Mouse (Mus musculus): ENCODE results near the gene Arhgap25. TPM values are rescaled to one million over a fixed set of nuclear protein-coding genes. Genes with fewer than 3 reads are reported as not detected.
A peak's percentile ranks its signal among the peaks of the same experiment; 100 is the strongest.
"Not testable (repeated sequence)": the region's sequence is repeated elsewhere in the genome, so short reads cannot be mapped to it uniquely, and the experiment has no call there.

Gene Arhgap25
- total RNA-seq, 2 experiments from 2014 or later = 0.57 to 0.87 TPM

GRCm38 (mm10) chr6:87504875-87505274, 28.2 kb downstream of the Arhgap25 start:
- DNase-seq (ENCODE audit: low spot score) = no peak

- no peak for DNase-seq (ENCODE audit: low spot score)
Measured at GRCm38 (mm10) chr6:87503976-87504375, 29.1 kb downstream of the Arhgap25 start.

DNA sequence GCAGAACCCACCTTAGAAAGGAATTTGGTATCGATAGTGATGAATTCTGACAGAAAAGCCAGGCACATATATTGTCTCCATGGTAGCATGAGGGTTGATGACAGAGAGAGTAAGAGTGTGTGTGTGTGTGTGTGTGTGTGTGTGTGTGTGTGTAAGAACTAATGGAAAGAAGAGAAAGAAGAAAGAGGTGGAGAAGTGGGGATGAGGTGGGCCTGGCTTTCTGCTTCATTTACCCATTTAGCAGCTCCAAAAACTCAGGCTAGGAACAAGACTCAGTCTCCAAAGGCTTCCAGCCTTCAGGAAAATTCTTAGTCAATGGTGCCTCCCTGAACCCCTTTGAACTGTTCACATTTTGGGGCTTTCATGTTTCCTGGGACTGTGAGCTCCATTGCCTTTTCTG, 29.5 kb downstream of the Arhgap25 start:
- DNase-seq (ENCODE audit: low spot score) = no peak

DNA sequence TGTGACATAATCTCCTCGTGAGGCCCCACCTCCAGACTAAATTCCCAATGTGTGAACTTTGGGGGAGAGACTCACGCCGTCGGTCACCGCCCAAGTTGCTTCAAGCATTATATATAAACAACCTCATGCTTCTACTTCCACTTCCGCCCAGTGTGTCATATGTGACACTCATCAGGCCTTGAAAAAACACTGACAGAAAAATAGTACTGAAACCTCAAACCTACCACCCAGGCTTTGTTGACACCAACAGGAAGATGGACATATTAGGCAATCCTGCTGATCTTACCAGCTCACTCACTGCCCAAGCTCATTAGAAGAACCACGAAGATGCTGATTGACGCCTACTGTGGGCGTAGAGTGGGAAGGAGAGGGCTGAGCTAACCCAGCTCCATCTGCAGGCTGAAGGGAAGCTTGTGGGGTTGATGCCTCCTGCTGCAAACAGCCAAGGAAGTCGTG, 30.2 kb downstream of the Arhgap25 start:
- DNase-seq (ENCODE audit: low spot score) = no peak

DNA sequence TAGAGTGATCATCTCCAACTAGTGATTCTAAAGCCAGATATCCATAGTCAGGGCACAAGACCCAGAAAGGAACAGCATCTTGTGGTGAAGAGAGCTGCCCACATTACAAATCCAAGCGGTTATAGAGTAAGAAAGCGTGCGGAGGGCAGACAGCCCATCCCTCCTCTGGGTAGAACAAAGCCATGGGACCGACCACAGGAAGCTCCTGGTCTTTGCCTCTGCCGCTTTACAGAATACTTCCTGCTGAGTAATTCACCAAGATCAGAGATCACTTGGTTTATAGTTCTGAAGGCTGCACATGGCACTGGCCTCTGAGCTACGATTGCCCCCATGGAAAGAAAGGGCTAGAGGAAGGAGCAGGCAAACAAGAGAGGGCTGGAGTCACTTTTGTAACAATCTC, 30.6 kb downstream of the Arhgap25 start:
- DNase-seq (ENCODE audit: low spot score) = no peak

DNA sequence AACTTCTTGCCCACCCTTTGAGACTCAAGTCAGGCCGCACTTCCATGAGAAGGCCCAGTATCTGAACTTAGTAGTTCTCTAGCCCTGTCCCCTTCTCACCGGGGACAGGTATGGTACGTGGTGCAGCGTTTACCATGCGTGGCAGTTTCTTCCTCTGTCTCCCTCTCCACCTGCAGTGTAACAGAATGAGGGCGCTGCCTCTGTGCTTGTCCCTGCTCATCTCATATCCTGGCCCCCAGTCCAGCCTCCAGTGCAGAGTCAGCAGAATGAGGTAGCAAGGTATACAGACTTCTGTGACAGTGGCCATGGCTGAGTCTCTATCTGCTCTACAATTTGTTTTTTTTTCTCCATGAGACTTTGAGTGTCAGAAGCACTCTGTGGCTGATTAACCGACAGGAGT, 32.4 kb downstream of the Arhgap25 start:
- DNase-seq (ENCODE audit: low spot score) = no peak

- no peak for DNase-seq (ENCODE audit: low spot score)
Measured at GRCm38 (mm10) chr6:87499791-87500190, 33.3 kb downstream of the Arhgap25 start.

DNA sequence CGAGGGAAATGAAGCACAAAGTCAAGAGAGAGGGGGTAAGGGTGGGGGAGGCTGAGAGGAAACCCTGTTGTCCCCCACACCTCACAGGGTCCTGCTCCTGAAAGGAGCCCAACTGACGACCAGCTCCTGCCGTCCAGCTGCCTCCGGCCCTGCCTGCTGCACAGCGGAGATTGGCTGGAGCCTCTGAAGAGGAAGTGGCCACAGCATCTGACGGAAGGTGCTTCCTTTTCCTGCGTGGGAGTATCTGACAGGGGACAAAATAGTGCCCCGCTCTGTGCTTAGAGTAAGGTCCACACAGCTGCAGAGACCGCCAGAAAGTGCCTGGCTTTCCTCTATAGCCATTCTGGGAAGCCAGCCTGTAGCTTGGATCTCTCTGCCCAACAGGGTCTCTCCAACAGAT, 36.9 kb downstream of the Arhgap25 start:
- DNase-seq (ENCODE audit: low spot score) = no peak

GRCm38 (mm10) chr6:87494339-87494738, 38.7 kb downstream of the Arhgap25 start:
- no peak for DNase-seq (ENCODE audit: low spot score)

DNA sequence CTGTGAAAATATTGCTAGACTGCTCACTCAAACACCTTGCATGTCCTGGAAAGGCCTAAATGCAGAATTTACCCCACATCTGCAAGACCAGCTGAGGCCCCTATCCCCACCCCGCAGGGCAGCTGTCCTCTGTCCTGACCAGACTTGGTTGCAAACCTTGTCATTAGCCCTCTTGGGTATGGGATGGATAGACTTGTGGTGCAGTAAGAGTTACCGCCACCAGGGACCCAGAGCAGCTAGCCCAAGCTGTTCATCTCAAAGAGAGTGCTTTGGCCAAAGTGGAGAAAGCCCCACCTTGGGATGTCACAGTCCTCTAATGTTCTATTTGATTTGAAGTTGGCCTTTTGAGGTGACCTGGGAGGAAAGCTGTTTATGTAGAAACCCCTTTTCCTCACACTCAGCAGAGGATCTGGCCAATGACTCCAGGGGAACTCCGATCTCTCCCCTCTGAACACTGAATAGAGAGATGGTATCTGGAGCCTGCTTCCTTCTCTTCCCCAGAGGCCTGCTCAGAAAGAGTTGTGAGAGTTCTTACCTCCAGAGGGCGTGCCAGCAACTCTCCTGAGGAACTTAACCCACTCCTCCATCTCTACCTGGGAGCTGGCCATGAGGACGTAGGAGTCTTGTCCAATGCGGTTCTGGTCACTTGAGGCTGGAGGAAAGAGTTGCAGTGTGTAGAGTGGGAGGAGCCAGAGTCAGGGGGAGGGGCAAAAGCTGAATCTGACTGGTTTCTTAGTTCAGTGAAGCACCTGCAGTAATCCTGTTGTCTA, 45.2 kb downstream of the Arhgap25 start:
- DNase-seq (ENCODE audit: low spot score) = no peak

DNA sequence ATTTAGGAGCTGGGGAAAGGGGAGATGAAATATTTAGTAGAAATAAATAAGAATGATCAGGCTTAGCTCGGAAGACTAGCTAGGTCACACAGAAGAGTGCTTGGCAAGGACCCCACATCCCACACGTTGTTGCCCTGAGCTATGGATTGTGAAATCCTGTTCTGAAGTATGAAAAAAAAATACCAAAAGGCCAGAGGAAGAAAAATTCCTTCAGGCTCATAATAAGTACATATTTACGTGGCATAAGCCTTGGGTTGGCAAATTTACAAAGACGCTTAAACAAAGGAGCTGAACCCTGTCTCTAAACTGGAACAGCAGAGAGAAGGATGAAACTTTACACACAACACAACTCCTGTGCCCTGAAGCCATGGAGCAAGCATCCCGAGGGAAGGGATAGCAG, 48.3 kb downstream of the Arhgap25 start:
- peak; percentile 19 for DNase-seq (ENCODE audit: low spot score)

GRCm38 (mm10) chr6:87483900-87484289, 49.2 kb downstream of the Arhgap25 start:
- DNase-seq (ENCODE audit: low spot score) = no peak

DNA sequence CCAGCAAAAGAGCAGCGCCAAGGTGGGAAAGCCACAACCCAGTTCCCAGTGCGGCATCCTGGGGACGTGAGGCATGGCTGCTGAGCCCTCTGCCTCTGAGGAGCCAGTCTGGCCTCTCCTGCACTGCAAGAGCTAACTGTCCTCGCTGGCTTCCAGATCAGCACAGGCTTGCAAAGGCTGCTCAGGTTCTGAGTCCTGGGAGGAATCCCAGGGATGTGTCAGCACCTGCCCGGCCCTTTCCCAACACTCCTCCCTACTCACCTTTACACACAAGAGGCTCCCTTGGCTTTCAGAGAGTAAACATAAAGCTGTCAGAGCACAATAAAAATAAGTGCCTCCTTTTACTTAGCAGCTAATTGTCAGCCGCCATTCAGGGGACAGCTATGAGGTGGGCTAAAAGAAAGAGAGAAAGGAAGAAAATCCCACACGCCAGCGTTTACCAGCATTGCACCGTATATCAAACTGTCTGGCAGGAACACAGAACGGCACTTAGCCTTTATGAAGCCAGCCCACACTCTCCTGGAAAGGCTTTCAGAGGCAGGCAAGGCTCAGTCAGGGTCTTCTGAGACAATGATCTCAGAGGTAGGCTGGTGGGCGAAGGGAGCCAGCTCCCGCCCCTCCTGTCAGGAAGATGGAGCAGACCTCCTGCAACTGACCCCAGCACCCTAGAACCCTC, 49.7 kb downstream of the Arhgap25 start:
- DNase-seq (ENCODE audit: low spot score) = no peak

DNA sequence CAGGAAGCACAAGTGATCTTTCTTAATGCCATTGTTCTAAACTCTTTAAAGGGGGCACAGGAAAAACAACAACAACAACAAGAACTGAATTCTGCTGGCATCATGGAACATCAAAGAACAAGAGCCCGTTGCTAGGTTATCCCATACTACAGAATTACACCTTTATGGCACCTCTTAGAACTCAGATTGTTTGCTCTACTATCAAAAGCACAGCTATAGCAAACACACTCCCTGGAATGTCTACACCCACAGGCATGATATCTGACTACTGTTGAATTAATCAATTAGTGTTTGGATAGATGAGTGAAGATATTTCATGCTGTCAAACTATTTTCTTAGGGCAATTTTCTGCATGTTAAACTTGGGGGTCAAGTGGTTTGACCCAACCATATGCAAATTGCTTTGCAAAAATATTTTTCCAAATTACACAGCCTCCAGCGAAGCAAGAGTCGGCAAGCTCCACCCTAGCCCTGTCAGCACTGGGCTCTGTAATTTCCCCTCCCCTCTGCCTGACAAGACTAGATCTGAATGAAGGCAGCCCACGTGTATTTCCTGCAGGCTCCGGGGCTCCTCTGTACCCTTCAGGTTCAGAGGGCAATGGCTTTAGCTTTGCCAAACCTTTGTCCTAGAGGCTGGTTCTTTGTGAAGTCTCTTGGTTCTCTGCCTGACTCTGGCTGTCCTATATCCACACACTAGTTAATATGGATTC, 53.6 kb downstream of the Arhgap25 start:
- no peak for DNase-seq (ENCODE audit: low spot score)

DNA sequence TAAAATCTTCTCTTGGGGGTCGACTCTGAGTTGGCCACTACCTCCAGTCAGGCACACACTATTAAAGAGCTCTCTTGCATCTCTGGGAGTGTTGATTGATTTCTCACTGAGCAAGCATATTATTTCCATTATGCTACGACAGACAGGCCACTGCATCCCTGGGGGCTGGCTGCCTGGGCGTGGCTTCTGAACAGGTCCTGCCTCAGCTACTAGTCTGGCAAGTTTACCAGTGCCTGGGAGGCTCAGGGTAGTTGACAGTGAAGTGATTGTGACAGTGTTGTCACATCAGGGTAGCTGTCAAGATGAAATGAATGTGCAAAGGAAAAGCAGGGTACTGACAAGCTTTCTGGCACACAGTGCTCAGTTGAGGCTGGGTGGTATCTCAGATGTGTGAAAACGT, 54.2 kb downstream of the Arhgap25 start:
- DNase-seq (ENCODE audit: low spot score) = no peak

GRCm38 (mm10) chr6:87475223-87475622, 57.8 kb downstream of the Arhgap25 start:
- no peak for DNase-seq (ENCODE audit: low spot score)

DNA sequence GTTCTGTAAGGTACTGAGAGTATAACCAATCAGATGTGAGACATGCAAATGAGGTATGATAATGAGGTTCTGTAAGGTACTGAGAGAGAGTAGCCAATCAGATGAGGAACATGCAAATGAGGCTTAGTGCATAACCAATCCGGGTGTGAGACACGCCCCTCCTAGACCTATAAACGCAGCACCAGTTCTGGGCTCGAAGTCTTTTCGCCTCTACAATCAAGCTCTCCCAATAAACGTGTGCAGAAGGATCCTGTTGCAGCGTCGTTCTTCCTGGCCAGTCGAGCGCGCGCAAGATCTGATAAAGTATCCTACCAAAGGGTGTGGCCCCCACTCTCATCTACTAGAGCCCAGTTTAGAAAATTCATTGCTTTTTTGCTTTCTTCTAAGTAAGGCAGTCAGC, 63.0 kb downstream of the Arhgap25 start:
- DNase-seq (ENCODE audit: low spot score) = not testable (repeated sequence)

DNA sequence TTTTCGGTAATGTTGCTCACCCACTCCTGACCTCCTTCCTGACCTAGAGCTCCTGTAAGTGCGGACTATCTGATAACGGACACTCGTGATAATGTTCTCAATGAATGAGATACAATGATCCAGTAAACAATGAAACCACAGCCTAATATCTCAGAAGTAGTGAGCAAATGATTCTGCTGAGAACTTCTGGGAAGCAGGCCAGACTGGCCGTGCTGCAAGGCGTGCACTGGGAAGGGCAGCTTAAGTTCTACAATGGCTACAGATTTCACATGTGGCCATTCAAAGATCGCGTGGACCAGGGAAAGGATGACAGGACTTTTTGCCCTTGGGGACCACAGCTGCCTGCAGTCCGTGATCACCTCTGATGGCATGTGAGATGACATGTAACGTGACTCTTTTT, 64.7 kb downstream of the Arhgap25 start:
- no peak for DNase-seq (ENCODE audit: low spot score)

- DNase-seq (ENCODE audit: low spot score) = no peak
Measured at GRCm38 (mm10) chr6:87467373-87467772, 65.7 kb downstream of the Arhgap25 start.

- DNase-seq (ENCODE audit: low spot score) = peak; percentile 68
Measured at GRCm38 (mm10) chr6:87466221-87466620, 66.8 kb downstream of the Arhgap25 start.

GRCm38 (mm10) chr6:87455507-87455906, 77.6 kb downstream of the Arhgap25 start:
- DNase-seq (ENCODE audit: low spot score) = no peak

DNA sequence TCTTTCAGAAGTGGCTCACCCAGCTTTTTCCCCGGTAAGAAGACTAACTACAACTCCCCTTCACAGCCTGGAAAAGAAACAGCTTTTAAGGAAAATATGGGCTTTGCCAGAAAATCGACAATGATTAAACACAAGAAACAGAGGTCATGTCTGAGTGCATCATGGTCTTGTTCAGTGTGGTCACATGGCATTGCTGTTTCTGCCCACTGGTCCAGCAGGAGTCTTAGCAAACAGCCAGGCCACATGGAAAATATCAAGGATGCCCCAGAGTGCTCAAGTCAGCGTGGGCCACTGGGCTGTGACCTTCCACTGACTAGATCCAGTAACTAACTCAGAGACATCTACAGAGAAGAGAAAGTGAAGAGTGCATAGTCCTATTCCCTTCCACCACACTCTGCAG, 81.3 kb downstream of the Arhgap25 start:
- no peak for DNase-seq (ENCODE audit: low spot score)

Data from gastrocnemius, adult 18-20 months (tissue).